Mouse (Mus musculus) thymus, postnatal 4 days (tissue): ENCODE results near the gene Unc79.

Experiments
- DNase-seq: peaks from one replicate; pipeline ENCODE4 v3.0.0; 2021

Gene Unc79

DNA sequence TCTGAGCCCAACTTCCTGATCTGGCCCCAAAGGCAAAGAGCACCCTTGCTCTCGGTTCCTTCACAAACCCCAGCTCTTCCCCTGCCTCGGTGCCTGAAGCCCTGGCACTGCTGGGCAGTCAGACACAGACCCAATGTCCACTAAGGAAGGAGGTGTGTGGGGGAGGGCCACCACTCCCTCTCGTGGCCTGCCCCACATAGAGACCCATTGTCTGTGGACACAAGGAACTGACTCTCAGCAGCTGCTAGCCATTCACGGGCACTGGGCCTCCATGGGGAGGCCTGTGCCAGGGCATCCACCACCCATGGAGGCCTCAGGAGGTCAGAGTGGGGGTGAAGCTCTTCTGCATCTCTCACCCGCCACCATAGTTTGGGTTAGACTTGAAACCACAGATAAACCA lies 262.4 kb downstream of the Unc79 start:
- no peak for DNase-seq

DNA sequence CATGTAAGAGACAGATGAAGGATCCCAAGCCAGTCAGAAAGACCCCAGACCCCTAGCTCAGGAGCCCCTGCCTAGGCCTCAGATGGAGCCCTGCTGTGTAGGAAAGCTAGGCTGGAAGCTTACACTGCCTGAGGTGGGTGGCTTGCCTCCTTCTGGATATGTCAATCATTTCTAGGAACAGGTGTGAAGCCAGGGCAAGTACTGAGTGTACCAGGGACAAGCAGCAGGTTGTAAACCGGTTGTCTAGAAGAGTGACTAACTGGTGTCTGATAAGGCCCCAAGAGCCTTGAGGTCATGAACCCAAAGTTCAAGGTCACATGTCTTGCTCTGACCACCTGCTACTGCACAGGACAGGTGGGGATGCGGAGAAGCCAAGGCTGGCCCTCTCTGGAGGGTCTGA lies 264.9 kb downstream of the Unc79 start:
- no peak for DNase-seq

GRCm38 (mm10) chr12:103214270-103214669 lies 265.6 kb downstream of the Unc79 start:
- DNase-seq, result no peak

DNA sequence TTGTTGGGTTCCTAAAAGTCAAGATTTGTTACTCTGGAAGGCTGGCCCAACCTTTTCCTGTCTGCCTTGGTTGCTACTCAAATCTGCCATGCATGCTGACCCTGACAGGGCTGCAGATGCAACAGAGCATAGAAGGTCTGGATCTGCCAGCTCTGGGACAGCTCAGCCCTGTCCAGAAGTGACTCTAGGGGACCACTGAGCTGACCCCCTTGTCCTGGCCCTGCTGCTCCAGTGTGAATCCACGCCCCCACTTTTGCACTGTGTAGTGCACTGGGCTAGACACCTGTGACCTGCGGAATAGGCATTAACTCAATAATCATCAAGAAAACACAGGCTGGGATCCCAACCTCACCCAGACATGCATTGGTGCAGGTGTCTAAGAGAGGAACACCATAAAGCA lies 266.1 kb downstream of the Unc79 start:
- DNase-seq, result no peak

- no peak for DNase-seq
Observed at GRCm38 (mm10) chr12:103215877-103216610, 267.4 kb downstream of the Unc79 start.

- no peak for DNase-seq
Observed at GRCm38 (mm10) chr12:103223671-103224070, 275.0 kb downstream of the Unc79 start.

DNA sequence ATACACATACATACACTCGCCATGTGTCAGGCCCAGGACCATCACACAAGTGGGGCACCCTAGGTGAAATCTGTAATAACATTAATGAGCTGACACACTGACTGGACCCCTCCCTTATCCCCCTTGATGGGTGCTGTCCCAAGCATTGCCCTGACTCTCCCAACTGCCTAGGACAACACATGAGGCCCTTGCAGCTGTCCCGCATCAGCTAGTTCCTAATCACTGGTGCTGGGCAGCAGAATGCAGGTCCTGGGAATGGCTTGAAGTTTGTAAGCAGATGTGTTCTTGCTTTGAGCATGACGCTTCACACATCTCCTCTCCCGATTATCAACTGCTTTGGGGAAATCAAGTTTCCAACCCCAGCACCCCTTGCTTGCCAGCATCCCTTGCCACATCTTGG lies 277.5 kb downstream of the Unc79 start:
- no peak for DNase-seq

- no peak for DNase-seq
Observed at GRCm38 (mm10) chr12:103229058-103229457, 280.4 kb downstream of the Unc79 start.
